Mouse (Mus musculus) forelimb bud, embryonic 11.5 days (tissue): ENCODE data around the gene Fsd1l.

Experiments
- DNase-seq: peaks from one replicate; pipeline ENCODE4 v3.0.0-alpha.2; 2012; ENCODE audit warnings: low read depth, low spot score

The Fsd1l gene

GRCm38 (mm10) chr4:53738956-53739616, 107.8 kb downstream of the Fsd1l start:
- DNase-seq, result peak; percentile 31

- no peak for DNase-seq
These were observed 118.6 kb downstream of the Fsd1l start for GRCm38 (mm10) chr4:53749831-53750230.

GRCm38 (mm10) chr4:53750391-53751120, 119.3 kb downstream of the Fsd1l start:
- DNase-seq, result no peak
